18 mouse cellular contexts compared by ENCODE assay signal in genomic region chr3:148917837-148918236, GRCm38 (mm10).
DNase-seq lines count a peak whose midpoint lies in the region; ATAC-seq and TF ChIP-seq lines count a peak whose summit lies in the region.
"Had no signal": no experiment of that assay in that cellular context is flagged by ENCODE, and none has a peak within 500 bp of the region (broad histone marks: within the 10 kb centered on the region; RNA-seq: fewer than 3 reads in every experiment).

No protein-coding gene starts in this region.

- ATAC-seq in liver, postnatal 0 days = 0 out of 2 replicates have a peak, but pooled peaks have one; percentile 17
- ATAC-seq in liver, embryonic 12.5 days = no peak
- peak; percentile 19 to 25; a peak in 2 of 4 replicates for ATAC-seq in hematopoietic stem cell, adult 5-6 weeks (replicated peaks in 1 of 2; ENCODE audit: insufficient read depth in 1 of 2, low FRiP score in 2 of 2, low TSS enrichment in 1 of 2, low read depth in 1 of 2, poor library complexity in 2 of 2, severe bottlenecking in 2 of 2)
- ATAC-seq: forebrain, embryonic 16.5 days; hindbrain, postnatal 0 days; midbrain, embryonic 13.5 days had no signal

- no peak overlapping the region for H3K4me2 ChIP-seq in liver, postnatal 0 days (ENCODE audit: low read depth, low read length)
- H3K4me2 ChIP-seq in liver, embryonic 12.5 days = no peak overlapping the region
- H3K4me2 ChIP-seq: heart, embryonic 15.5 days; midbrain, embryonic 13.5 days had no signal

- peak; percentile 59 for DNase-seq in heart, adult 11 months
- no peak for DNase-seq in heart, postnatal 25 days (ENCODE audit: low spot score)
- DNase-seq in liver, postnatal 0 days = no peak
- peak; percentile 45 for DNase-seq in splenic B cell, adult 2 months (ENCODE audit: low read depth, low spot score)
- DNase-seq in cerebellum, adult 11 months = no peak
- no peak for DNase-seq in frontal cortex, postnatal 25 days (ENCODE audit: low spot score in 2 of 2)
- DNase-seq: cerebellum, adult 9-11 months; embryo, embryonic 11 days; lung, adult 2 months; thymus, adult 18-20 months; thymus, postnatal 4 days had no signal

- H3K9me3 ChIP-seq in liver, postnatal 0 days (ENCODE audit: low read length) = no peaks in the 10 kb centered on the region
- H3K9me3 ChIP-seq in liver, embryonic 12.5 days (replicated peaks) = no peaks in the 10 kb centered on the region
- H3K9me3 ChIP-seq: heart, embryonic 15.5 days; hindbrain, embryonic 10.5 days; midbrain, embryonic 13.5 days had no signal

- WGBS in liver, postnatal 0 days (ENCODE audit: insufficient replicate concordance) = 48% methylated on average over 7 of the region's 7 CpGs
- WGBS in liver, embryonic 12.5 days (ENCODE audit: insufficient replicate concordance) = 47% methylated on average over 7 of the region's 7 CpGs

- intact Hi-C loops in heart, postnatal 25 days (cut with DNase I) = no loop called here

- no peak for TF ChIP-seq EP300 in liver, postnatal 0 days (IDR thresholded peaks at IDR 0.05; ENCODE audit: low read depth)

- no peaks in the 10 kb centered on the region for H3K27me3 ChIP-seq in liver, postnatal 0 days (ENCODE audit: insufficient read depth, low read length)
- H3K27me3 ChIP-seq in liver, embryonic 12.5 days (replicated peaks) = no peaks in the 10 kb centered on the region
- no peaks in the 10 kb centered on the region for H3K27me3 ChIP-seq in splenic B cell, adult 2 months (ENCODE audit: control insufficient read depth, insufficient read depth, low read length, poor library complexity, severe bottlenecking)
- H3K27me3 ChIP-seq: heart, embryonic 15.5 days; midbrain, embryonic 13.5 days had no signal

- H3K36me3 ChIP-seq in liver, postnatal 0 days (replicated peaks; ENCODE audit: insufficient read depth, low read length) = no peaks in the 10 kb centered on the region
- no peaks in the 10 kb centered on the region for H3K36me3 ChIP-seq in liver, embryonic 12.5 days
- no peaks in the 10 kb centered on the region for H3K36me3 ChIP-seq in splenic B cell, adult 2 months (ENCODE audit: control insufficient read depth, insufficient read depth, low read length, poor library complexity, severe bottlenecking)
- H3K36me3 ChIP-seq: heart, embryonic 15.5 days; midbrain, embryonic 13.5 days had no signal

- TF ChIP-seq CTCF in liver, postnatal 0 days (IDR thresholded peaks at IDR 0.05; ENCODE audit: low read depth) = no peak

- peaks cover 7% of the 10 kb centered on the region; the same call in 1 of the 2 replicates for H3K4me1 ChIP-seq in liver, postnatal 0 days (ENCODE audit: insufficient read depth)
- H3K4me1 ChIP-seq in liver, embryonic 12.5 days = peaks cover 15% of the 10 kb centered on the region; the same call in 1 of the 2 replicates

- no peak overlapping the region for H3K4me3 ChIP-seq in liver, postnatal 0 days (ENCODE audit: low read depth, low read length)
- H3K4me3 ChIP-seq in liver, embryonic 12.5 days = no peak overlapping the region
- H3K4me3 ChIP-seq: heart, embryonic 15.5 days; hindbrain, embryonic 10.5 days; midbrain, embryonic 13.5 days had no signal

- H3K27ac ChIP-seq in liver, postnatal 0 days (ENCODE audit: low read depth) = peak overlapping the region; percentile 76; the same call in 1 of the 2 replicates
- no peak overlapping the region for H3K27ac ChIP-seq in liver, embryonic 12.5 days
- H3K27ac ChIP-seq: heart, embryonic 15.5 days; hindbrain, embryonic 10.5 days; hindbrain, postnatal 0 days; midbrain, embryonic 13.5 days had no signal

- no peak overlapping the region for H3K9ac ChIP-seq in liver, postnatal 0 days (replicated peaks)
- H3K9ac ChIP-seq in liver, embryonic 12.5 days = no peak overlapping the region
- H3K9ac ChIP-seq: heart, embryonic 15.5 days; midbrain, embryonic 13.5 days had no signal

Comparison
In these comparisons a context has a peak if more than half of its experiments do, and no peak if none do; other contexts are left out.
1. DNase-seq: peak in heart, adult 11 months (single experiment) and splenic B cell, adult 2 months (single experiment); none in heart, postnatal 25 days (single experiment), liver, postnatal 0 days (single experiment), cerebellum, adult 11 months (single experiment) and frontal cortex, postnatal 25 days (0 of 2).